Mouse (Mus musculus): ENCODE measurements around the gene Dnajc15. TPM values are rescaled to one million over a fixed set of nuclear protein-coding genes. Genes with fewer than 3 reads are reported as not detected.

The Dnajc15 gene
- polyA plus RNA-seq, 1 experiment from 2014 or later: 111 TPM

Other genes starting within 250 kb of the Dnajc15 start
- 0.31 and 0.44 TPM in 2 replicates for gene Epsti1, start 29.1 kb upstream of the Dnajc15 start, polyA plus RNA-seq (2014; fragmentation: Nextera tagmentation; extraction: Ambion mirVana)
- gene Fam216b, start 213.9 kb upstream of the Dnajc15 start, polyA plus RNA-seq (2014; fragmentation: Nextera tagmentation; extraction: Ambion mirVana): not detected in 2 replicates